Mouse (Mus musculus) spleen, adult 2 months (tissue): ENCODE data around the gene Creb5.

ENCODE experiments used
- CTCF ChIP-seq: fragments of 200-500 bp; IDR thresholded peaks from 2 replicates; pipeline ENCODE4 v1.5.1; 2011; ENCODE audit warnings: mild to moderate bottlenecking, inconsistent platforms; ENCODE audit not compliant: insufficient read depth, insufficient read length, insufficient replicate concordance; ENCODE audit errors: extremely low read depth
- POLR2A ChIP-seq: fragments of 200-500 bp; IDR thresholded peaks from 2 replicates; pipeline ENCODE4 v1.6.1; 2011; ENCODE audit warnings: low read depth, low read length, inconsistent platforms

DNA sequence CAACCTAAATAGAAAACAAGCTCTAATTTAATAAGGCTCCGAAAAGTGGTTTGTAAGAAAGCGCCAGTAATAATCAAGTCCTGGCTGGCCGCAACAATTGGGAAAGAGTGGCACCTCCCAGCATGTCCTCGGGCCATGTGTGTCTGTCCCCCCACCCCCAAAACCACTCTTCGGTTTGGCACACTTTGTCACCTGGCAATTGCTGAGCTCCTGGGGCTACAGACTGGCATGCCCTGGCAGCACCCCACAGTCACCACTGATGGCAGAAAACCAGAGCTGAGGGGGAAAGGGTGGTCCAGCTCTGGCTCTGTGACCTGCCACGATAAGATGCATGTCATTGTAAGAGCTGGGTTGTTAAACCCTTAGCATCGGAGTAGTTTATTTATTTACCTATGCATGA lies 175.7 kb downstream of the Creb5 start:
- TF ChIP-seq CTCF = no peak
- TF ChIP-seq POLR2A = no peak
